Mouse (Mus musculus): Measurements from ENCODE around the gene Mid1.
"Not testable (repeated sequence)": the region's sequence is repeated elsewhere in the genome, so short reads cannot be mapped to it uniquely, and the experiment has no call there.

DNA sequence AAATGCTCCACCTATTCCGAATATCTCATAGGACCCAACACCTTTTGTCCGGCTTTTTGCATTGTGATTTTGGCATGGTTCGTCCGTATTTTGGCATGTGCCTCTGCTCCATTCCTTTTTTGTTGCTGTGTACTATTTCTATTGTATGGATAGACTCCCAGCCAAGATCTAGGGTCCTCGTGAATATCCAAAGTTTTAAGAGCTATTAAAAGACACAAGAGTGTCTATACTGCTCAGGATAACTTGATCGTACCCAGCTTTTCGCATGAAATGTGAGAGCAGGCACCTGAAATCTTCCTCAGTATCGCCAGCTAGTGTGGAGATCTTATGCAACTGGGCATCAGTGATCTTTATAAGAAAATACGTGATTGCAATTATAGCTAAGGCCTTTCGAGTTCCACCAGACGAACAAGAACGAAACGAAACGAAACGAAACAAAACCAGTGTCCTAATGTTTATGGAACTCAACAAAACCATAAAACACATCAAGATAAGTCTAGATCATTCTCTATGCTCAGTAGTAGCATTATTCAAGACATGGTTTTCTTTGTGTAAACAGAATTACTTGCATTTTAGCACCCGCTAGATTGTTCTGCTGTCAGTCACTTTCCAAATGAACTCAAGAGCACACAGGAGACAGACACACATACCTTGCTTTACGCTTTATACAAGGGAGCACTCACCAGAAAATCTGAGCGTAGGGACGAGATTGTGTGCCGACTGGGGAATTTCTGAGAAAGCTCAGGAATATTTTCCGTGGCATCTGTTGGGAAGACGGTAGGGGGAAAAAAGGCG, 297.8 kb downstream of the Mid1 start:
- not testable (repeated sequence) for TF ChIP-seq POLR2A (IDR thresholded peaks at IDR 0.05; ENCODE audit: insufficient read length, low read depth); POLR2AphosphoS2 (IDR thresholded peaks at IDR 0.05; ENCODE audit: insufficient read length, low read depth); USF1 (IDR thresholded peaks at IDR 0.05; ENCODE audit: low read depth); E2F4 (IDR thresholded peaks at IDR 0.05; ENCODE audit: insufficient read depth)

Measured in myocyte (in vitro differentiated cells).